Mouse (Mus musculus) spleen, postnatal 36 days (tissue): ENCODE data around the gene Pex26.
A peak's percentile ranks its signal among the peaks of the same experiment; 100 is the strongest.

ENCODE experiments used
- DNase-seq, 2 experiments: peaks; one replicate each; pipeline ENCODE4 v3.0.0; 2022; ENCODE audit warnings: low spot score in 2 of 2, mixed read lengths in 1 of 2

The Pex26 gene

GRCm38 (mm10) chr6:121236386-121236785 lies 52.9 kb downstream of the Pex26 start:
- DNase-seq, result no peak

- DNase-seq, result no peak
Measured at GRCm38 (mm10) chr6:121238209-121238608, 54.7 kb downstream of the Pex26 start.

- DNase-seq, result no peak
Measured at GRCm38 (mm10) chr6:121241780-121242179, 58.3 kb downstream of the Pex26 start.

- DNase-seq, result no peak
Measured at GRCm38 (mm10) chr6:121243161-121243560, 59.7 kb downstream of the Pex26 start.

- DNase-seq, result peak; percentile 88 to 90
Measured at GRCm38 (mm10) chr6:121245127-121246036, 61.9 kb downstream of the Pex26 start, which contains the start of gene Usp18. Gene Usp18, plus strand, starts transcription at chr6:121245906.

- DNase-seq, result no peak
Measured at GRCm38 (mm10) chr6:121246037-121246361, 62.5 kb downstream of the Pex26 start.
